Mouse (Mus musculus) midbrain, embryonic 12.5 days (tissue): ENCODE measurements at regions not wholly inside any gene's neighbourhood (a gene's known extent, or its start where the extent isn't known, plus 50 kb on each side); places are given as distances from the start of the nearest gene placed in this dataset.
"Not testable (repeated sequence)": the region's sequence is repeated elsewhere in the genome, so short reads cannot be mapped to it uniquely, and the experiment has no call there.

ENCODE experiments used
- ATAC-seq: fragments of 200-750 bp; cut with Nextera tagmentation; 2 replicates; pipeline ENCODE4 v1.8.0; 2017; ENCODE audit warnings: low read depth, moderate TSS enrichment, moderate library complexity; ENCODE audit not compliant: low FRiP score
- H3K27ac ChIP-seq: fragments of 300-500 bp; sonication (generic); replicated peaks from 2 replicates; pipeline ENCODE4 v1.5.1; 2016; ENCODE audit warnings: mild to moderate bottlenecking
- H3K27me3 ChIP-seq: fragments of 300-500 bp; sonication (generic); 2 replicates; pipeline ENCODE4 v1.6.1; 2016; ENCODE audit warnings: mild to moderate bottlenecking
- H3K36me3 ChIP-seq: fragments of 300-500 bp; sonication (generic); 2 replicates; pipeline ENCODE4 v1.6.1; 2016
- H3K4me1 ChIP-seq: fragments of 300-500 bp; sonication (generic); 2 replicates; pipeline ENCODE4 v1.6.1; 2016
- H3K4me2 ChIP-seq: fragments of 300-500 bp; sonication (generic); replicated peaks from 2 replicates; pipeline ENCODE4 v1.6.1; 2016; ENCODE audit warnings: mild to moderate bottlenecking, moderate library complexity
- H3K4me3 ChIP-seq: fragments of 300-500 bp; sonication (generic); 2 replicates; pipeline ENCODE4 v1.5.1; 2016; ENCODE audit warnings: mild to moderate bottlenecking
- H3K9ac ChIP-seq: fragments of 300-500 bp; sonication (generic); replicated peaks from 2 replicates; pipeline ENCODE4 v1.6.1; 2016; ENCODE audit warnings: mild to moderate bottlenecking, moderate library complexity
- H3K9me3 ChIP-seq: fragments of 300-500 bp; sonication (generic); 2 replicates; pipeline ENCODE4 v1.6.1; 2016; ENCODE audit warnings: mild to moderate bottlenecking
- WGBS: fragments of 180-500 bp; shearing (Covaris S2); methylation state at CpG from one replicate; pipeline ENCODE4 v1.1.7; 2016; 5-methylcytosine and 5-hydroxymethylcytosine counted together

GRCm38 (mm10) chr6:13006596-13006995, 63.0 kb upstream of the Tmem106b start:
- no peak overlapping the region for H3K4me3 ChIP-seq
- H3K27ac ChIP-seq, result no peak overlapping the region
- no peaks in the 10 kb centered on the region for H3K9me3 ChIP-seq
- ATAC-seq, result no peak
- no peaks in the 10 kb centered on the region for H3K27me3 ChIP-seq
- H3K36me3 ChIP-seq, result no peaks in the 10 kb centered on the region
- H3K9ac ChIP-seq, result no peak overlapping the region
- H3K4me2 ChIP-seq, result no peak overlapping the region
- no peaks in the 10 kb centered on the region for H3K4me1 ChIP-seq

GRCm38 (mm10) chr6:12994701-12995100, 74.9 kb upstream of the Tmem106b start:
- no peaks in the 10 kb centered on the region for H3K4me1 ChIP-seq
- no peak for ATAC-seq
- no peak overlapping the region for H3K9ac ChIP-seq
- no peak overlapping the region for H3K27ac ChIP-seq
- H3K9me3 ChIP-seq, result no peaks in the 10 kb centered on the region
- H3K4me3 ChIP-seq, result no peak overlapping the region
- no peak overlapping the region for H3K4me2 ChIP-seq
- no peaks in the 10 kb centered on the region for H3K36me3 ChIP-seq
- 83% methylated on average over 2 of the region's 2 CpGs for WGBS
- no peaks in the 10 kb centered on the region for H3K27me3 ChIP-seq

- Histone ChIP-seq H3K27me3 (no peaks in the 10 kb centered on the region), H3K4me2 (no peak overlapping the region), H3K27ac (no peak overlapping the region), H3K36me3 (no peaks in the 10 kb centered on the region), H3K9ac (no peak overlapping the region), H3K9me3 (no peaks in the 10 kb centered on the region), H3K4me3 (no peak overlapping the region), H3K4me1 (no peaks in the 10 kb centered on the region)
- no peak for ATAC-seq
- 85% methylated on average over 2 of the region's 2 CpGs for WGBS
Observed at GRCm38 (mm10) chr6:12993772-12994171, 75.8 kb upstream of the Tmem106b start.

GRCm38 (mm10) chr6:12977184-12977897, 92.2 kb upstream of the Tmem106b start:
- no peak overlapping the region for H3K4me3 ChIP-seq
- WGBS, result 76% methylated on average over 1 of the region's 1 CpGs
- H3K4me2 ChIP-seq, result no peak overlapping the region
- ATAC-seq, result peak; percentile 78; the same call in 1 of the 2 replicates
- H3K4me1 ChIP-seq, result no peaks in the 10 kb centered on the region
- H3K36me3 ChIP-seq, result no peaks in the 10 kb centered on the region
- H3K9ac ChIP-seq, result no peak overlapping the region
- no peaks in the 10 kb centered on the region for H3K27me3 ChIP-seq
- no peak overlapping the region for H3K27ac ChIP-seq
- H3K9me3 ChIP-seq, result no peaks in the 10 kb centered on the region

- H3K27ac ChIP-seq, result no peak overlapping the region
- ATAC-seq, result no peak
- no peaks in the 10 kb centered on the region for H3K9me3 ChIP-seq
- H3K36me3 ChIP-seq, result no peaks in the 10 kb centered on the region
- H3K4me2 ChIP-seq, result no peak overlapping the region
- no peak overlapping the region for H3K4me3 ChIP-seq
- no peaks in the 10 kb centered on the region for H3K27me3 ChIP-seq
- H3K4me1 ChIP-seq, result no peaks in the 10 kb centered on the region
- 60% methylated on average over 1 of the region's 1 CpGs for WGBS
- H3K9ac ChIP-seq, result no peak overlapping the region
Observed at GRCm38 (mm10) chr6:12971604-12972003, 98.0 kb upstream of the Tmem106b start.

GRCm38 (mm10) chr6:12967291-12967690, 102.3 kb upstream of the Tmem106b start:
- H3K4me3 ChIP-seq, result no peak overlapping the region
- H3K9me3 ChIP-seq, result no peaks in the 10 kb centered on the region
- no peak for ATAC-seq
- WGBS, result 88% methylated on average over 2 of the region's 2 CpGs
- no peak overlapping the region for H3K9ac ChIP-seq
- H3K27me3 ChIP-seq, result no peaks in the 10 kb centered on the region
- no peak overlapping the region for H3K4me2 ChIP-seq
- no peaks in the 10 kb centered on the region for H3K36me3 ChIP-seq
- H3K27ac ChIP-seq, result no peak overlapping the region
- no peaks in the 10 kb centered on the region for H3K4me1 ChIP-seq

GRCm38 (mm10) chr6:12957797-12958196, 111.8 kb upstream of the Tmem106b start:
- no peak overlapping the region for H3K4me3 ChIP-seq
- no peaks in the 10 kb centered on the region for H3K36me3 ChIP-seq
- no peaks in the 10 kb centered on the region for H3K4me1 ChIP-seq
- H3K27me3 ChIP-seq, result no peaks in the 10 kb centered on the region
- no peak overlapping the region for H3K27ac ChIP-seq
- no peak overlapping the region for H3K9ac ChIP-seq
- no peaks in the 10 kb centered on the region for H3K9me3 ChIP-seq
- 87% methylated on average over 6 of the region's 6 CpGs for WGBS
- no peak for ATAC-seq
- H3K4me2 ChIP-seq, result no peak overlapping the region

GRCm38 (mm10) chr6:12911610-12912009, 157.9 kb upstream of the Tmem106b start:
- Histone ChIP-seq H3K27me3 (no peaks in the 10 kb centered on the region), H3K4me3 (no peak overlapping the region), H3K9ac (no peak overlapping the region), H3K9me3 (no peaks in the 10 kb centered on the region), H3K27ac (no peak overlapping the region), H3K4me1 (no peaks in the 10 kb centered on the region), H3K36me3 (no peaks in the 10 kb centered on the region), H3K4me2 (no peak overlapping the region)
- WGBS, result 79% methylated on average over 3 of the region's 3 CpGs
- ATAC-seq, result no peak

- Histone ChIP-seq H3K9me3 (no peaks in the 10 kb centered on the region), H3K4me3 (no peak overlapping the region)
- WGBS, result 68% methylated on average over 5 of the region's 5 CpGs
Observed at GRCm38 (mm10) chr6:12892929-12893328, 143.7 kb upstream of the Thsd7a start.

GRCm38 (mm10) chr6:12876947-12877346, 127.7 kb upstream of the Thsd7a start:
- not testable (repeated sequence) for ATAC-seq, H3K4me2 ChIP-seq, H3K36me3 ChIP-seq, H3K9ac ChIP-seq, H3K9me3 ChIP-seq, H3K4me3 ChIP-seq, H3K27ac ChIP-seq, H3K4me1 ChIP-seq, H3K27me3 ChIP-seq
- 50% methylated on average over 1 of the region's 1 CpGs for WGBS

More at GRCm38 (mm10) chr6:12892929-12893328, 143.7 kb upstream of the Thsd7a start:
- Histone ChIP-seq H3K27me3 (no peaks in the 10 kb centered on the region), H3K36me3 (no peaks in the 10 kb centered on the region), H3K4me1 (no peaks in the 10 kb centered on the region), H3K27ac (no peak overlapping the region), H3K4me2 (no peak overlapping the region), H3K9ac (no peak overlapping the region)
- ATAC-seq, result no peak

- H3K4me1 ChIP-seq, result no peaks in the 10 kb centered on the region
- H3K4me2 ChIP-seq, result no peak overlapping the region
- WGBS, result 25% methylated on average over 4 of the region's 4 CpGs
- no peak overlapping the region for H3K4me3 ChIP-seq
- no peaks in the 10 kb centered on the region for H3K27me3 ChIP-seq
- H3K27ac ChIP-seq, result no peak overlapping the region
- H3K9ac ChIP-seq, result no peak overlapping the region
- no peaks in the 10 kb centered on the region for H3K36me3 ChIP-seq
- H3K9me3 ChIP-seq, result no peaks in the 10 kb centered on the region
- no peak for ATAC-seq
Observed at GRCm38 (mm10) chr6:12876366-12876765, 127.2 kb upstream of the Thsd7a start.

GRCm38 (mm10) chr6:12868251-12868650, 119.0 kb upstream of the Thsd7a start:
- no peak for ATAC-seq
- 91% methylated on average over 4 of the region's 4 CpGs for WGBS
- Histone ChIP-seq H3K9me3 (no peaks in the 10 kb centered on the region), H3K27me3 (no peaks in the 10 kb centered on the region), H3K4me1 (no peaks in the 10 kb centered on the region), H3K9ac (no peak overlapping the region), H3K4me3 (no peak overlapping the region), H3K27ac (no peak overlapping the region), H3K4me2 (no peak overlapping the region), H3K36me3 (no peaks in the 10 kb centered on the region)

GRCm38 (mm10) chr6:12852041-12852440, 102.8 kb upstream of the Thsd7a start:
- no peak overlapping the region for H3K27ac ChIP-seq
- H3K36me3 ChIP-seq, result no peaks in the 10 kb centered on the region
- no peaks in the 10 kb centered on the region for H3K9me3 ChIP-seq
- no peak overlapping the region for H3K4me2 ChIP-seq
- no peaks in the 10 kb centered on the region for H3K27me3 ChIP-seq
- no peak overlapping the region for H3K4me3 ChIP-seq
- H3K9ac ChIP-seq, result no peak overlapping the region
- 91% methylated on average over 1 of the region's 1 CpGs for WGBS
- no peaks in the 10 kb centered on the region for H3K4me1 ChIP-seq
- ATAC-seq, result no peak
